ENCODE assay signal across 8 mouse cellular contexts in genomic region chr8:70760775-70761406, GRCm38 (mm10). TPM values are rescaled to one million over a fixed set of nuclear protein-coding genes. Genes with fewer than 3 reads are reported as not detected.
DNase-seq lines count a peak whose midpoint lies in the region; ATAC-seq lines count a peak whose summit lies in the region.

Gene Mpv17l2, minus strand, starts transcription at chr8:70760946.

- H3K4me3 ChIP-seq in brown adipose tissue, adult 24 weeks (ENCODE audit: insufficient read depth, low read depth, low read length), result peak within 1 kb of the TSS; percentile 70
- peak within 1 kb of the TSS; percentile 73 for H3K4me3 ChIP-seq in heart, embryonic 13.5 days
- peak within 1 kb of the TSS; percentile 76 for H3K4me3 ChIP-seq in liver, embryonic 12.5 days
- H3K4me3 ChIP-seq in stomach, embryonic 15.5 days (replicated peaks), result peak within 1 kb of the TSS; percentile 69

- H3K27me3 ChIP-seq in heart, embryonic 13.5 days (replicated peaks), result no peaks in the 10 kb centered on the region; the same call in 1 of the 2 replicates
- no peaks in the 10 kb centered on the region for H3K27me3 ChIP-seq in liver, embryonic 12.5 days (replicated peaks)
- no peaks in the 10 kb centered on the region for H3K27me3 ChIP-seq in stomach, embryonic 15.5 days (replicated peaks)

- DNase-seq in CD4-positive, CD25-positive, alpha-beta regulatory T cell, adult 2 months (ENCODE audit: low read depth, low spot score), result peak; percentile 97
- DNase-seq in fat pad, adult 2 months (ENCODE audit: extremely low read depth, low read depth, low spot score), result peak; percentile 86
- peak; percentile 96 for DNase-seq in kidney, postnatal 10 days
- DNase-seq in natural killer cell, adult 2 months (ENCODE audit: low spot score in 2 of 2), result peak; percentile 95 to 96

- peaks cover 6% of the 10 kb centered on the region for H3K4me1 ChIP-seq in brown adipose tissue, adult 24 weeks (ENCODE audit: control insufficient read depth, insufficient read depth, insufficient read length, low read length)
- peaks cover 37% of the 10 kb centered on the region for H3K4me1 ChIP-seq in heart, embryonic 13.5 days
- H3K4me1 ChIP-seq in liver, embryonic 12.5 days, result peaks cover 82% of the 10 kb centered on the region
- peaks cover 20% of the 10 kb centered on the region for H3K4me1 ChIP-seq in stomach, embryonic 15.5 days

- H3K9ac ChIP-seq in heart, embryonic 13.5 days, result peak within 1 kb of the TSS; percentile 91
- peak within 1 kb of the TSS; percentile 91 for H3K9ac ChIP-seq in liver, embryonic 12.5 days
- peak within 1 kb of the TSS; percentile 77 for H3K9ac ChIP-seq in stomach, embryonic 15.5 days

- under 1% methylated on average over 55 of the region's 55 CpGs for WGBS in heart, embryonic 13.5 days
- WGBS in liver, embryonic 12.5 days (ENCODE audit: insufficient replicate concordance), result under 1% methylated on average over 55 of the region's 55 CpGs
- under 1% methylated on average over 55 of the region's 55 CpGs for WGBS in stomach, embryonic 15.5 days

- H3K9me3 ChIP-seq in heart, embryonic 13.5 days, result no peaks in the 10 kb centered on the region
- no peaks in the 10 kb centered on the region for H3K9me3 ChIP-seq in liver, embryonic 12.5 days (replicated peaks)
- no peaks in the 10 kb centered on the region for H3K9me3 ChIP-seq in stomach, embryonic 15.5 days

- peaks cover 36% of the 10 kb centered on the region for H3K36me3 ChIP-seq in heart, embryonic 13.5 days
- H3K36me3 ChIP-seq in liver, embryonic 12.5 days, result peaks cover 34% of the 10 kb centered on the region
- H3K36me3 ChIP-seq in stomach, embryonic 15.5 days, result peaks cover 13% of the 10 kb centered on the region; the same call in 1 of the 2 replicates

- H3K4me2 ChIP-seq in heart, embryonic 13.5 days, result peak within 1 kb of the TSS; percentile 96
- peak within 1 kb of the TSS; percentile 99 for H3K4me2 ChIP-seq in liver, embryonic 12.5 days
- peak within 1 kb of the TSS; percentile 92 for H3K4me2 ChIP-seq in stomach, embryonic 15.5 days

- H3K27ac ChIP-seq in brown adipose tissue, adult 24 weeks (replicated peaks; ENCODE audit: low read depth, low read length), result peak within 1 kb of the TSS; percentile 92
- H3K27ac ChIP-seq in heart, embryonic 13.5 days (replicated peaks), result peak within 1 kb of the TSS; percentile 76
- H3K27ac ChIP-seq in liver, embryonic 12.5 days, result peak within 1 kb of the TSS; percentile 93
- peak within 1 kb of the TSS; percentile 71 for H3K27ac ChIP-seq in stomach, embryonic 15.5 days

- peak; percentile 93 for ATAC-seq in heart, embryonic 13.5 days (ENCODE audit: extremely low read depth, insufficient number of reproducible peaks, low FRiP score, low TSS enrichment)
- ATAC-seq in liver, embryonic 12.5 days, result peak; percentile 90
- ATAC-seq in stomach, embryonic 15.5 days (ENCODE audit: insufficient read depth, low FRiP score, low read depth), result peak; percentile 93

RNA-seq across cellular contexts. Expression of gene Mpv17l2, which starts in this region (rescaled TPM):
- 74.5 and 79.8 TPM in 2 replicates for polyA plus RNA-seq in brown adipose tissue, adult 24 weeks (2012; ENCODE audit: insufficient read depth, insufficient read length, missing spikeins)
- 41.6 and 48.4 TPM in 2 replicates for polyA plus RNA-seq in heart, embryonic 13.5 days (2015; fragmentation: Nextera tagmentation; extraction: Ambion mirVana)
- 52.2 and 52.7 TPM in 2 replicates for polyA plus RNA-seq in liver, embryonic 12.5 days (2016; fragmentation: Nextera tagmentation; extraction: Ambion mirVana)
- 44.4 and 51.3 TPM in 2 replicates for polyA plus RNA-seq in stomach, embryonic 15.5 days (2015; fragmentation: Nextera tagmentation; extraction: Ambion mirVana)

Comparison
In these comparisons a context has a peak if more than half of its experiments do, and no peak if none do; other contexts are left out.
1. Peak in every context shown above with its lines: DNase-seq, ATAC-seq, H3K4me3 ChIP-seq and H3K27ac ChIP-seq.